Mouse (Mus musculus) embryonic stem cell, embryonic (primary cell): ENCODE data around the gene Adat2.

ENCODE experiments used
- CTCF ChIA-PET, 4 experiments: fragments of 300-600 bp in 2 of 4; fragments of 350-600 bp in 2 of 4; sonication (Branson Sonifier 250); formaldehyde crosslinking; loops; one replicate each; lab custom pipeline; 2022; ENCODE audit warnings: inconsistent platforms in 2 of 4; lab: Charles Lee
- POLR2A ChIA-PET, 4 experiments: fragments of 300-600 bp in 2 of 4; fragments of 350-600 bp in 2 of 4; sonication (Branson Sonifier 250); formaldehyde crosslinking; loops; one replicate each; lab custom pipeline; 2022; ENCODE audit warnings: antibody characterized with exemption in 4 of 4, inconsistent platforms in 1 of 4; lab: Charles Lee

Gene Adat2

DNA sequence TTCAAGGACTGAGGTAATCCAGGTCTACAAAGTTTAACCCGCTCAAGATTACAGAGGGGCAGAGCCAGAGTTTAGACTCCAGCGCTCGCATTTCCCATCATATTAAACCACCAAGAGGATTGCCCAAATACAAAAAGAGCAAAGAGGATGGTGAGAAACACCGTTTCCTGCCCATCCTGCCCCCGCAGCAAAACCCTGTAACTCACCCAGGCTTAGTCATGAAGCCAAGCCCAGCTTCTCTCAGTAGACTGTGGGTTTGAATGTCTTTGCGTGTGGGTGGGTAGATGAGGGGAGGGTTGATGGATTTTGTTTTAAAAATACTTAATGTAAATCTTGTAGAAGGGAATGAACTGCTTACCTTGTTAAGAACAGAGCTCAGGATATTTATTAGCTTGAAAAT, 19.7 kb downstream of the Adat2 start:
- ChIA-PET CTCF (no interaction called here), POLR2A (interaction anchor here in 2 of 4 experiments (0.8 to 1.1 kb wide), 3 partner anchors 10 to 392 kb away, joined by 3 read pairs; no protein-coding TSS in a partner anchor)

DNA sequence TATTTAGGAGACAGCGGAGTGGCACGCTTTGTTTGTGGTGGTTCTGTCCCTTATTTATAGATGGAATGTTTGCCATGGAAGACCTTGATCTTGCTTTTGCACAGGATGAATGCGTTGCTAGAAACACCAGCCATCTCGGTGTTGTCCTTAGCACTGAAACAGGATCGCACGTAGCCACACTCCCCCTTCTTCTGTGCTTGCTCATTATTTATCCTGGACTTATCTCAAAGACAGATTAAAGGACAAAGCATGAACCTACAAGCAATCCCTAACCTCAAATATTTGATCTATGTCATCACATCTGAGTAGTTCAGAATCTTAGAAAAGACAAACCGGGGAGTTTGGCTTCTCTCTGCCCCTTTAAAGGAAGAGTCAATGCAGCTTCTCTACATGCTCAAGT, 24.4 kb downstream of the Adat2 start:
- CTCF ChIA-PET: interaction anchor here in 1 of 4 experiments (0.6 kb wide), 1 partner anchor 782 kb away, joined by 5 read pairs; no protein-coding TSS in a partner anchor

DNA sequence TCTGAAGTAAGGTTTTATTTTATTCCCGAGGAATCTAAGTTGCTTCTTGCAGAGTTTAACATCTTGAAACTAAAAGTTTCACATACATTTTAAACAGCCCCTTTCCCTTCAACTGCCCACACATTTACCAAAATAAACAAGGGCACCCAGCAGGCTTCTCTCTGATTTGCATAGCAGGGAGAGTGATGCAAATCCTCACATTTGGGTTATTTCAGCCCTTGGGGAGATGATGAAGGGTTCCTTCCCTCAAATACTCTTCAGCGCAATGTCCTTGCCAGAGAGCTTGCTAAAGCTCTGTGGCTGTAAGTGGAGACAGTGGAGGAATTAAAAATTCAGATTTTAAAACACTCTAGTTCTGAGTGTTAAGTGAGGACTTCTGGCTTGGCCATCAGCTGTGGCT, 35.2 kb downstream of the Adat2 start:
- ChIA-PET POLR2A (no interaction called here), CTCF (no interaction called here)

More for the DNA sequence above, 24.4 kb downstream of the Adat2 start:
- POLR2A ChIA-PET: interaction anchor here in 1 of 4 experiments (0.7 kb wide), 1 partner anchor 19 kb away, joined by 3 read pairs; no protein-coding TSS in a partner anchor

DNA sequence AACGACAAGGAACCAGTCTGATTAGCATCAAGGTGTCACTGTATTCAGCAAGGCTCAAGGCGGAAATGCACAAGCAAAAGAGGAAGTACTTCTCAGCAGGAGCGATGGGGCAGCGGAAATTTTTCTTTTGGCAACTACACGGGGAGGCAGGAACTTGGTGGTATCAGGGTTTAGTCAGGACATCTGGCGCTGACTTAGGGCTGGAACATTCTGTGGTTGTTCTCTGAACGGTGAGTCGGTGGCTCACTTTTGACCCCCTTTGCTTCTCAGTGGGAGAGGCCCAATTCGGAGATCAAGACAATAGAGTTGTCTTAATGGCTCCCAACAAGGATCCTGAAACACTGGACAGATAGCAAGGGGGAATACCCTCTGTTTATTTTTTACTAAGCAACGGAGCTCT, 39.5 kb downstream of the Adat2 start:
- ChIA-PET POLR2A (interaction anchor here in 1 of 4 experiments (0.9 kb wide), 1 partner anchor 88 kb away, joined by 3 read pairs; no protein-coding TSS in a partner anchor), CTCF (interaction anchor here in 1 of 4 experiments (1.2 kb wide), 1 partner anchor 812 kb away, joined by 3 read pairs; no protein-coding TSS in a partner anchor)

DNA sequence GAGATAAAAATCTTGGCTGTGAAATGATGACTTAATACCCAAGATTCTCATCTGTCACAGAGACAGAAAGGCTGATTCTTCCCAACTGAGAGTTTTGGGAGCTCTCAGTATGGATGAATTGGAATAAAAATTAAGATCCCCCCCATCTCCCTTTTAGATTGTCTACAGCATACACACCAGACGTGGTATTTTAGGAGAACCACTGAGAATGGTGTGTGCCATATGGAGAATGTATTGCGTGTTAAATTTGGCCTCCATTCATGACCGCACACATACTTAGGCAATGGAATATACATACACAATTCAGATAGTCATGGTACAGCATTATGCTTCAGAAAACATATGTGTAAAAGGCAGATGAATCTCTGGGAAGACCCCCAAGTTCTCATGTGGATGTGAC, 40.8 kb downstream of the Adat2 start:
- ChIA-PET CTCF (no interaction called here), POLR2A (no interaction called here)

DNA sequence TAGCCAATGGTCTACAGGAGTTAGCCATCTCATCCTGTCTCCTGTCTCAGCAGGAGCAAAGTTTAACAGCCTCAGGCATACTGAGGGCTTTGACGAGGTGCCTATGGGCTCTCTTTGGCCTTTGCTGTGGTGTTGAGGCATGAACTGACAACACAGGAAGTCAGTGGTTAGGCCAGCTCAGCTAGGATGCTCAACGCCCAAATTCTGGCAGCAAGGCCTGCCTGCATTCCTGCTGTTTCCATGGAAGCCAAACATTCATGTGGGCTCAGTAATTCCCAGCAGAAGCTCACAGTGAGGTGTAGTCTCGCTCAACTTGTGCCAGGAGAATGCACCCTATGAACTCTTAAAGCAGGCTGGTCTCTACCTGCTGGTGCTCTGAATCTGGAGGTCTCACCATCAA, 43.4 kb downstream of the Adat2 start:
- POLR2A ChIA-PET: no interaction called here
- CTCF ChIA-PET: no interaction called here

DNA sequence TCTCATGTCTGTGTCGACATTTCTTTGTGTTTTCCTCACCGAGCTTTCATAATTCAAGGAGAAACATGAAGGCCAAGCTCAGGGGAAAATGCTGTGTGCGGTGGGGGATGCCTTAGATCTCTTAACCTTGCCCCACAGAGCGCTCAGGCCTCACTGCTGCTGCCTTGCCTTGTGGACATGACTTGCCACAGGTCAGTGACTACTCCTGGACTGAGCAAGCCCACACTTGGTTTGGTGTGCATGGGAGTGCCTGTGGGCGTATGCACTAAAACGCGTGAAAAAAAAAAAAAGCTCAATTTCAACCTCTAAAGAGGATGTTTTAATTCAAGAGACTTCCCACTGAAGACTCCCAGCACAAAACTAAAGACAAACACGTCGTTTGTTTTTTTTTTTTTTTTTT, 44.2 kb downstream of the Adat2 start:
- ChIA-PET CTCF (no interaction called here), POLR2A (interaction anchor here in 3 of 4 experiments (0.6 to 0.7 kb wide), 4 partner anchors 27 to 1824 kb away, joined by 3 to 4 read pairs (median 4); no protein-coding TSS in a partner anchor)

DNA sequence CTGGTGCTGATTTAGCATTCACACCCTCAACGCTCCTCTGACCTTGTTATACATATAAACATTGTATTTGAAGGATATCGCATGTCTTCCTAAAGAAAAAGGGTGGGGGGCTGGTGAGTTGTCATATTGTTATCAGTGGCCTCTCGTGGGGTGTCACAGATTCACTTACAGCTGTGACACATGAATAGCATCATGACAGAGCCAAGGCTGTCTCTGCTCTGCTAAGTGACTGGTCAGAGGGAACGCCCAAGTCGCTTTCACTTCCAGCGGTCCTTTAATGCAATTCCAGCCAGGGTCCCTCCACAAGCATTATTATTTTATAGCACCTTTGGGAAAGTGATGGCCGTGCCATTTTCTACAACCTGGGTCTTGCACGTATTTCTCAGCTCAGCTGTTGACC, 44.8 kb downstream of the Adat2 start:
- ChIA-PET POLR2A (interaction anchor here in 3 of 4 experiments (0.6 to 0.7 kb wide), 3 partner anchors 27 to 1824 kb away, joined by 3 to 4 read pairs (median 3); no protein-coding TSS in a partner anchor), CTCF (no interaction called here)

DNA sequence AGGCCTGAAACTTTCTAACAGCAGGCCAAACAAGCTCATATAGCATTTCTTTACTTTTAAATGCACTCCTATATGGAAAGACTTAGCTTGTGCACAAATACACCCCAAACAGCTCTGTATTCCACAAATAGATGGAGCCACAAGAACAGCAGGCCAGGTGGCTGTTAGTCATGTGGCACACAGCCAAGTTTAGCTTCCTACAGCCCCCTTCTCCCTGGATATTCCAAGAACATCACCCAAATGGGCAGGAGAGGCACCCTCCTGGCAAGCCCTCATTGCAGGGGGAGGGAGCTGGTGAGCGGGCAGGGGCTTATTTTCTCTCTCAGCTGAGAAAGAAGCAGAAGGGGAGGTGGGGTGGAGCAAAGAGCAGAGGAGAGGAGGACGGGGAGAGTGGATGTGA, 48.2 kb downstream of the Adat2 start:
- ChIA-PET CTCF (no interaction called here), POLR2A (interaction anchor here in 1 of 4 experiments (0.6 kb wide), 1 partner anchor 716 kb away, joined by 3 read pairs; no protein-coding TSS in a partner anchor)
